Mouse (Mus musculus) ES-E14 (cell line): ENCODE results near the gene Adgrb3.

Source experiments
- CHD2 ChIP-seq: IDR thresholded peaks from 2 replicates; pipeline ENCODE4 v1.6.1; 2014; ENCODE audit warnings: mild to moderate bottlenecking, low read depth, low read length, inconsistent platforms
- MAFK ChIP-seq: IDR thresholded peaks from 2 replicates; pipeline ENCODE4 v1.6.1; 2014; ENCODE audit warnings: mild to moderate bottlenecking, low read depth, low read length, inconsistent platforms; ENCODE audit not compliant: insufficient read depth

DNA sequence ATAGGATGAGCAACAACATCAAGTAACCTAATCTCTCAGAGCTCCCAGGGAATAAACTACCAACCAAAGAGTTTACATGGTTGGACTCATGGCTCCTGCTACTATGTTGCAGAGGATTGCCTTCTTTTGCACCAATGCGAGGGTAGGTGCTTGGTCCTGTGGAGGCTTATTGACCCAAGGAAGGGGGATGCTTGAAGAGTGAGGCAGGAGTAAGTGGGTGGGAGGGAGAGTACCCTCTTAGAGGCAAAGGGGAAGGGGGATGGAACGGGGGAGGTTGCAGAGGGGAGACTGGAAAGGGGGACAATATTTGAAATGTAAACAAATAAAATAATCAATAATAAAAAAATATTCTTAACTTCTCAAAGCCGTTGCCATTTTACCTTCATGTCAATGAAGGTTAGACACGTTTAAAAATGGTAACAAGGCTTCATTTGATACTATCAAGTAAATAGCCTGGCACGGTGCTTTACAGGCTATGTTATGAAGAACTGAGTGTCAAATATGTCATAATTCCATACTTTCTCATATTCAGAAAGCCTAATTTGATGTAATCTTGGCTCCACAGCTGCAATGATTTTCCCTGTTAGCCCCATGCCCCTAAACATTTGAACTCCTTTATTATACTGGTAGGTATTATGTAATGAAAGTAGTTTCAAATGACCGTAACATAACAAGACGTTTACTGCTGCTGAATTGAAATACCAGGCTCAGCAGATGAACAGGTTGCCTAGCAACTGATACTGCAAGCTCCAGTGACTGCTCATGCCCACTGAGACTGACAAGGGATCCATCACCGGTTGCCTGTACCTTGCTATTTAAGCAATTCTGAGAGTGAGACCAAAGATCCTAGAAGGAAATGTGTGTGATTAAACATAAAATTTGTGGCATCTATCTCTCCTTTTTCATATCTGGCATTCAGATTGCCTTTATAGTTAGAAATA, 796.1 kb downstream of the Adgrb3 start:
- no peak for TF ChIP-seq CHD2
- no peak for TF ChIP-seq MAFK
